Mouse (Mus musculus) embryonic facial prominence, embryonic 13.5 days (tissue): ENCODE data around the gene Elmsan1. TPM values are rescaled to one million over a fixed set of nuclear protein-coding genes. Genes with fewer than 3 reads are reported as not detected.

Experiments
- ATAC-seq: fragments of 200-750 bp; cut with Nextera tagmentation; 2 replicates; pipeline ENCODE4 v1.8.0; 2017; ENCODE audit warnings: low read depth; ENCODE audit not compliant: insufficient number of reproducible peaks, insufficient read depth, low FRiP score, low TSS enrichment
- H3K27ac ChIP-seq: fragments of 300-500 bp; sonication (generic); 2 replicates; pipeline ENCODE4 v1.5.1; 2015; ENCODE audit warnings: moderate library complexity, mild to moderate bottlenecking, inconsistent platforms
- H3K27me3 ChIP-seq: fragments of 300-500 bp; sonication (generic); 2 replicates; pipeline ENCODE4 v1.6.1; 2015; ENCODE audit warnings: mild to moderate bottlenecking, inconsistent platforms
- H3K36me3 ChIP-seq: fragments of 300-500 bp; sonication (generic); 2 replicates; pipeline ENCODE4 v1.6.1; 2015; ENCODE audit warnings: mild to moderate bottlenecking, inconsistent platforms
- H3K4me1 ChIP-seq: fragments of 300-500 bp; sonication (generic); 2 replicates; pipeline ENCODE4 v1.6.1; 2015; ENCODE audit warnings: inconsistent platforms
- H3K4me2 ChIP-seq: fragments of 300-500 bp; sonication (generic); 2 replicates; pipeline ENCODE4 v1.6.1; 2015; ENCODE audit warnings: moderate library complexity, mild to moderate bottlenecking, inconsistent platforms
- H3K4me3 ChIP-seq: fragments of 300-500 bp; sonication (generic); 2 replicates; pipeline ENCODE4 v1.5.1; 2015; ENCODE audit warnings: mild to moderate bottlenecking, inconsistent platforms
- H3K9ac ChIP-seq: fragments of 300-500 bp; sonication (generic); 2 replicates; pipeline ENCODE4 v1.6.1; 2015; ENCODE audit warnings: mild to moderate bottlenecking, inconsistent platforms
- H3K9me3 ChIP-seq: fragments of 300-500 bp; sonication (generic); 2 replicates; pipeline ENCODE4 v1.6.1; 2016; ENCODE audit warnings: inconsistent platforms
- WGBS: fragments of 180-500 bp; shearing (Covaris S2); methylation state at CpG from one replicate; pipeline ENCODE4 v1.1.7; 2015; ENCODE audit warnings: mixed read lengths; 5-methylcytosine and 5-hydroxymethylcytosine counted together
- polyA plus RNA-seq: library from polyadenylated mRNA; unstranded; fragments of >200 nt; fragmentation: Nextera tagmentation; extraction: Ambion mirVana; gene quantifications from 2 replicates; pipeline ENCODE4 v1.2.1, GENCODE M21; 2015

Elmsan1 gene
- polyA plus RNA-seq, 1 experiment from 2014 or later = 11.1 TPM

- 57% methylated on average over 7 of the region's 7 CpGs for WGBS
- no peaks in the 10 kb centered on the region for H3K27me3 ChIP-seq
- peaks cover 84% of the 10 kb centered on the region for H3K4me1 ChIP-seq
- H3K4me3 ChIP-seq = no peak overlapping the region; the same call in 1 of the 2 replicates
- H3K36me3 ChIP-seq = 0 out of 2 replicates have a peak, but pooled peaks cover 8% of the 10 kb centered on the region
- no peak overlapping the region for H3K27ac ChIP-seq
- no peak overlapping the region for H3K9ac ChIP-seq
- peak overlapping the region; percentile 94; the same call in 1 of the 2 replicates for H3K4me2 ChIP-seq
- H3K9me3 ChIP-seq = no peaks in the 10 kb centered on the region
- ATAC-seq = no peak
Measured at GRCm38 (mm10) chr12:84191190-84191589, 27.5 kb downstream of the Elmsan1 start.

GRCm38 (mm10) chr12:84190151-84190820 lies 28.4 kb downstream of the Elmsan1 start:
- WGBS = 47% methylated on average over 13 of the region's 15 CpGs

GRCm38 (mm10) chr12:84188881-84189444 lies 29.7 kb downstream of the Elmsan1 start:
- WGBS = 50% methylated on average over 14 of the region's 14 CpGs
- H3K9me3 ChIP-seq = no peaks in the 10 kb centered on the region
- H3K9ac ChIP-seq = peak overlapping the region; percentile 36; the same call in 1 of the 2 replicates
- H3K4me3 ChIP-seq = no peak overlapping the region
- ATAC-seq = no peak
- 0 out of 2 replicates have a peak, but pooled peaks cover 9% of the 10 kb centered on the region for H3K36me3 ChIP-seq
- H3K4me2 ChIP-seq = peak overlapping the region; percentile 19; the same call in 1 of the 2 replicates
- H3K4me1 ChIP-seq = peaks cover 84% of the 10 kb centered on the region
- H3K27me3 ChIP-seq = no peaks in the 10 kb centered on the region
- peak overlapping the region; percentile 78 for H3K27ac ChIP-seq

More at GRCm38 (mm10) chr12:84190151-84190820, 28.4 kb downstream of the Elmsan1 start:
- no peak overlapping the region for H3K9ac ChIP-seq
- H3K9me3 ChIP-seq = no peaks in the 10 kb centered on the region
- H3K36me3 ChIP-seq = 0 out of 2 replicates have a peak, but pooled peaks cover 9% of the 10 kb centered on the region
- peak overlapping the region; percentile 94; the same call in 1 of the 2 replicates for H3K4me2 ChIP-seq
- H3K27me3 ChIP-seq = no peaks in the 10 kb centered on the region
- peaks cover 85% of the 10 kb centered on the region for H3K4me1 ChIP-seq
- ATAC-seq = no peak
- H3K4me3 ChIP-seq = no peak overlapping the region
- H3K27ac ChIP-seq = no peak overlapping the region

- Histone ChIP-seq H3K9me3 (no peaks in the 10 kb centered on the region), H3K27ac (peak overlapping the region; percentile 78), H3K27me3 (no peaks in the 10 kb centered on the region), H3K4me2 (peak overlapping the region; percentile 19), H3K36me3 (0 out of 2 replicates have a peak, but pooled peaks cover 9% of the 10 kb centered on the region), H3K9ac (peak overlapping the region; percentile 36; the same call in 1 of the 2 replicates), H3K4me3 (no peak overlapping the region), H3K4me1 (peaks cover 84% of the 10 kb centered on the region)
- WGBS = 40% methylated on average over 15 of the region's 15 CpGs
- no peak for ATAC-seq
Measured at GRCm38 (mm10) chr12:84187752-84188601, 30.7 kb downstream of the Elmsan1 start.

- H3K4me3 ChIP-seq = no peak overlapping the region
- no peak for ATAC-seq
- WGBS = 61% methylated on average over 5 of the region's 5 CpGs
- H3K36me3 ChIP-seq = 0 out of 2 replicates have a peak, but pooled peaks cover 9% of the 10 kb centered on the region
- H3K9me3 ChIP-seq = no peaks in the 10 kb centered on the region
- no peak overlapping the region for H3K4me2 ChIP-seq
- no peak overlapping the region for H3K9ac ChIP-seq
- no peaks in the 10 kb centered on the region for H3K27me3 ChIP-seq
- peaks cover 77% of the 10 kb centered on the region for H3K4me1 ChIP-seq
- peak overlapping the region; percentile 78; the same call in 1 of the 2 replicates for H3K27ac ChIP-seq
Measured at GRCm38 (mm10) chr12:84186950-84187349, 31.7 kb downstream of the Elmsan1 start.

- H3K4me2 ChIP-seq = no peak overlapping the region
- ATAC-seq = no peak
- no peak overlapping the region for H3K4me3 ChIP-seq
- no peak overlapping the region; the same call in 1 of the 2 replicates for H3K27ac ChIP-seq
- H3K36me3 ChIP-seq = 0 out of 2 replicates have a peak, but pooled peaks cover 9% of the 10 kb centered on the region
- no peaks in the 10 kb centered on the region for H3K9me3 ChIP-seq
- H3K4me1 ChIP-seq = peaks cover 77% of the 10 kb centered on the region
- no peak overlapping the region for H3K9ac ChIP-seq
- WGBS = 89% methylated on average over 3 of the region's 3 CpGs
- H3K27me3 ChIP-seq = no peaks in the 10 kb centered on the region
Measured at GRCm38 (mm10) chr12:84186536-84186935, 32.1 kb downstream of the Elmsan1 start.

GRCm38 (mm10) chr12:84185547-84185946 lies 33.1 kb downstream of the Elmsan1 start:
- H3K4me1 ChIP-seq = peaks cover 77% of the 10 kb centered on the region
- 58% methylated on average over 6 of the region's 6 CpGs for WGBS
- H3K27me3 ChIP-seq = no peaks in the 10 kb centered on the region
- H3K36me3 ChIP-seq = 0 out of 2 replicates have a peak, but pooled peaks cover 9% of the 10 kb centered on the region
- no peak overlapping the region for H3K4me3 ChIP-seq
- H3K9ac ChIP-seq = no peak overlapping the region
- ATAC-seq = no peak
- peak overlapping the region; percentile 66 for H3K27ac ChIP-seq
- H3K4me2 ChIP-seq = no peak overlapping the region
- no peaks in the 10 kb centered on the region for H3K9me3 ChIP-seq

GRCm38 (mm10) chr12:84184979-84185378 lies 33.7 kb downstream of the Elmsan1 start:
- Histone ChIP-seq H3K4me3 (no peak overlapping the region), H3K9me3 (no peaks in the 10 kb centered on the region), H3K9ac (no peak overlapping the region), H3K27ac (no peak overlapping the region), H3K4me2 (no peak overlapping the region), H3K27me3 (no peaks in the 10 kb centered on the region), H3K4me1 (peaks cover 77% of the 10 kb centered on the region), H3K36me3 (0 out of 2 replicates have a peak, but pooled peaks cover 9% of the 10 kb centered on the region)
- WGBS = 78% methylated on average over 5 of the region's 5 CpGs
- ATAC-seq = no peak

- ATAC-seq = no peak
- 0 out of 2 replicates have a peak, but pooled peaks cover 9% of the 10 kb centered on the region for H3K36me3 ChIP-seq
- no peaks in the 10 kb centered on the region for H3K27me3 ChIP-seq
- H3K27ac ChIP-seq = peak overlapping the region; percentile 48
- peaks cover 75% of the 10 kb centered on the region for H3K4me1 ChIP-seq
- H3K9ac ChIP-seq = no peak overlapping the region
- no peak overlapping the region for H3K4me2 ChIP-seq
- H3K9me3 ChIP-seq = no peaks in the 10 kb centered on the region
- WGBS = 81% methylated on average over 6 of the region's 6 CpGs
- no peak overlapping the region for H3K4me3 ChIP-seq
Measured at GRCm38 (mm10) chr12:84181999-84182398, 36.7 kb downstream of the Elmsan1 start.

- Histone ChIP-seq H3K27ac (peak overlapping the region; percentile 48), H3K27me3 (no peaks in the 10 kb centered on the region), H3K9me3 (no peaks in the 10 kb centered on the region), H3K4me1 (peaks cover 75% of the 10 kb centered on the region), H3K4me3 (no peak overlapping the region), H3K36me3 (no peaks in the 10 kb centered on the region), H3K9ac (peak overlapping the region; percentile 27; the same call in 1 of the 2 replicates), H3K4me2 (peak overlapping the region; percentile 28)
- peak; percentile 74 for ATAC-seq
- 58% methylated on average over 8 of the region's 8 CpGs for WGBS
Measured at GRCm38 (mm10) chr12:84180701-84181435, 37.8 kb downstream of the Elmsan1 start.
